Mouse (Mus musculus) testis, adult 2 months (tissue): ENCODE measurements around the gene Rngtt. TPM values are rescaled to one million over a fixed set of nuclear protein-coding genes. Genes with fewer than 3 reads are reported as not detected.
"Not testable (repeated sequence)": the region's sequence is repeated elsewhere in the genome, so short reads cannot be mapped to it uniquely, and the experiment has no call there.

Experiments used
- H3K27ac ChIP-seq: fragments of 200-500 bp; 2 replicates; pipeline ENCODE4 v1.5.1; 2012; ENCODE audit warnings: low read depth, low read length; ENCODE audit not compliant: control insufficient read depth, insufficient read depth
- H3K27me3 ChIP-seq: fragments of 200-500 bp; 2 replicates; pipeline ENCODE4 v1.6.1; 2012; ENCODE audit warnings: mild to moderate bottlenecking, low read length, moderate library complexity; ENCODE audit not compliant: control insufficient read depth, insufficient read depth
- H3K36me3 ChIP-seq: fragments of 200-500 bp; 2 replicates; pipeline ENCODE4 v1.6.1; 2012; ENCODE audit warnings: mild to moderate bottlenecking, low read length; ENCODE audit not compliant: control insufficient read depth, insufficient read depth
- H3K4me1 ChIP-seq: fragments of 200-500 bp; 2 replicates; pipeline ENCODE4 v1.6.1; 2012; ENCODE audit warnings: low read length; ENCODE audit not compliant: control insufficient read depth, insufficient read depth
- H3K4me3 ChIP-seq: fragments of 200-500 bp; 2 replicates; pipeline ENCODE4 v1.5.1; 2012; ENCODE audit warnings: low read depth, mild to moderate bottlenecking, low read length, moderate library complexity, mixed read lengths; ENCODE audit not compliant: control insufficient read depth
- CTCF ChIP-seq: fragments of 200-500 bp; IDR thresholded peaks from 2 replicates; pipeline ENCODE4 v1.5.1; 2012; ENCODE audit warnings: low read depth, mild to moderate bottlenecking, inconsistent platforms, low read length, moderate library complexity; ENCODE audit not compliant: control insufficient read depth, insufficient read depth, insufficient replicate concordance
- POLR2A ChIP-seq: fragments of 200-500 bp; IDR thresholded peaks from 2 replicates; pipeline ENCODE4 v1.6.1; 2012; ENCODE audit warnings: low read depth, mild to moderate bottlenecking, inconsistent platforms, low read length, moderate library complexity; ENCODE audit not compliant: control insufficient read depth
- polyA plus RNA-seq: library from polyadenylated mRNA; depleted of rRNA; stranded (reverse); fragments of >200 nt; gene quantifications from 2 replicates; pipeline ENCODE4 v1.2.3, GENCODE M21; 2012

Gene Rngtt
- polyA plus RNA-seq, 1 experiment = 2.0 TPM

DNA sequence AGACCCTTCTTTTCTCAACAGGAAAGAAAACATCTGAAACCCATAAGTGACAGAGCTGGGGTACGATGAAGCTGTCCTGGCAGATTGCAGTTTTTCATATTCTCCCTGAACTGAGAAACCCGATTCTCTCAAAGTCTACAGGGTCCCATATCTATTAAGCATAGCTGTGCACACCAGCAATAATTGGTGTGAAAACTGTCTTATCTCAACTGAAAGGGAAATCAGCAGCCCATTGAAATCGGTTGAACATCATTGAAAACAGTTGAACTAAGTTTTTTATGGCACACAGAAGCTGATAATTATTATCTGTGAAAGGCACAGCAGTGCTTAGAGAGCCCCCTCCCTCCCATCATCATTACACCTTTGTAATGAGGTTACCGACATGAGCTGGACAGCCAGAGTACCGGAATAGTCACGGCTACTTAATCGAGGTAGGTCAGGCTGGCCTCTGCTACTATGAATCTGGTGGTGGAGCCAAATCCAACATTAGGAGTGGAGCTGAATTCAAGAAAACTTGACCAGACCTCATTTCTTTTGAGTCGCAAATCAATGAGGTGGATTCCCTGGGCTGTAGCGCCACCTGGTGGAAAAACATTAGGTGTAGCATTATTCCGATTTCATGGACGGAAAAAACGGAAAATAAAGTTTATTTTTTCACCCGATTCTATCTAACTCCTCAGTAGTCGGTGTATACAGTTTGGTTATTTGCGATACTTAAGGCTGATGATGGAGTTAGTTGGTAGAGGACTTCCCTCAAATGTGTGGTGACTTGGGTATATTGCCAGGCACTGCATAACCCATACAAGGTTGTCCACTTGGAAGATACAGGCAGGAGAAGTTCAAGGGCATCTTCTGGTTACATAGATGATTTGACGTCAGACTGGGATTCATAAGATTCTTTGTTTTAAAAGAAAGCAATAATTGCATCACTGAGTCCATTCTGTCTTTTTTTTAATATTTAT lies 17.4 kb upstream of the Rngtt start:
- no peak; the same call in 1 of the 2 replicates for TF ChIP-seq CTCF
- TF ChIP-seq POLR2A = no peak
- H3K27me3 ChIP-seq = no peaks in the 10 kb centered on the region

DNA sequence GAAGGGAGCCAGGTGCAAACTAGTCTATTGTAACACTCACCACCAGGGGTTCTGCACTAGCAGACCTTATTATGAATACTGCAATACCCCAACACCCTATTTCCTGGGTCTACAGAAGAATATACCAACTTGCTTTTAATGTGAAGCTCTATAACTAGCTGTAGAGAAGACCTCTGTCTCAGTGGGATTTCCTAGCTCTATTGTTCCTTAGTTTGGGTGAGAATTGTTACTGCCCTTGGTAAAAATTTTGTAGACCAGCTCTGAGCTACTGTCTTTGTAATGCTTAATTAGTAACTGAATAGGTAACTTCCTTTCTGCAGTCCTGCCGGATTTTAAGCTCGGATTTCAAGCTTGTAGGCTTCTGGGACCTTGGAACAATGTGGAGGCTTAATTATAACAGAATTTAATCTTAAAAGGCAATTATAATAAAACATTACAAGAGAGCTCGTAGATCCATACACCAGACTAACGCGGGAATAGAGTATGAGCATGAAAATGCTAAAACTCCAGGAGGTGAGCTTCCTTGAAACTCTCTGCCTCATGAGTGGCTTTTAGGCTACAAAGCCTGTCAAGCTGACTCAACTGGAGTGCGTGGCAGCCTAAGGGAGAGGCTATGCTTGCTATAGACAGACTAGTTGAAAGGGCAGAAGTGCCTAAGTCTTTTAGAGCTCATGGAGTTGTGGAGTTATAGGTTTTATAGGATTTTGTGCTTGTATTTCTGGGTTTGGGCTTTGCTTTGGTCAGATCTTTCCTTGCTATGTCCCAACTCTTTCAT lies 9.0 kb upstream of the Rngtt start:
- H3K27ac ChIP-seq, H3K4me3 ChIP-seq: not testable (repeated sequence)

More for the DNA sequence above, 17.4 kb upstream of the Rngtt start:
- Histone ChIP-seq H3K4me1 (no peaks in the 10 kb centered on the region), H3K36me3 (no peaks in the 10 kb centered on the region), H3K27ac (no peak overlapping the region), H3K4me3 (no peak overlapping the region)

DNA sequence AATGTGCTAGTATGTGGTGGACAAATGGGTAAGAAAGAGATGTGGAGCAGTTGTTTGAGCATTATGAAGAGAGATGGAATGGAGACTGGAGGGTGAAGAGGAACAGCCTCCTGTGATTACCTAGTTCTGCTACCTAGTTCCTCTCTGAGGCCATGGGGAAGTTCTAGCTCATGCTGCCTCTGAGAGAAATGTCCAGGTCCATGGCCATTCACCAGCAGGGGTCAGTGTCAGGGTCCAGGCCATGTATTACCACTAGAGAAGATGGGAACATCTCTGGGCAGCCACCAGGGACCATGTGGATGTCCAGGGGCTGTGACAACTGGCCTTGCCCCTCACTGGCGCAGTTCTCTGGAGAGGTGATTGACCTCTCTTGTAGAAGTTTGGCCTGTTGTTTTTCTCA lies 7.1 kb upstream of the Rngtt start:
- no peaks in the 10 kb centered on the region for H3K36me3 ChIP-seq
- TF ChIP-seq CTCF = no peak
- no peak for TF ChIP-seq POLR2A
- no peaks in the 10 kb centered on the region for H3K27me3 ChIP-seq
- H3K27ac ChIP-seq = no peak overlapping the region
- H3K4me1 ChIP-seq = peaks cover 5% of the 10 kb centered on the region
- H3K4me3 ChIP-seq = no peak overlapping the region

More for the DNA sequence above, 9.0 kb upstream of the Rngtt start:
- H3K27me3 ChIP-seq, H3K36me3 ChIP-seq, H3K4me1 ChIP-seq: not testable (repeated sequence)

DNA sequence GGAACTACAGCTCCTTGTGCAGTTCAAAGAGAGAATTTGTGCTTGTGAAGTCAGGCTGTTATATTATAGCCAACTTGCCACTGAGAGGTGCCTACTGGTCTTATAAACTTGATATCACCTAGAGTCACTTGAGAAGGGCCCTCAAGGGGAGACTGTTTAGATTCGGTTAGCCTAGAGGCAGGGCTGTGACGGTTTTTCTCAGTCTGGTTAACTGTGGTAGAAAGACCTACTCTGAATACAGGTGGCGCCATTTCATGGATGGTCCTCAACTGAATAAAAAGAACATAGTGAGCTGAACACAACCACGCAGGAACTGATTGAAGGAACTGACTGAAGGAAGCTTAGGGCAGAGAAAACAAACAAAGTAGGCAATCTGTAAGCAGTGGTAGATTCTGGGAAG lies 3.0 kb upstream of the Rngtt start:
- H3K36me3 ChIP-seq = no peaks in the 10 kb centered on the region
- peak overlapping the region; percentile 91 for H3K27ac ChIP-seq
- TF ChIP-seq CTCF (no peak), POLR2A (no peak)
- H3K27me3 ChIP-seq = no peaks in the 10 kb centered on the region
- H3K4me3 ChIP-seq = peak overlapping the region; percentile 83
- H3K4me1 ChIP-seq = peaks cover 12% of the 10 kb centered on the region

DNA sequence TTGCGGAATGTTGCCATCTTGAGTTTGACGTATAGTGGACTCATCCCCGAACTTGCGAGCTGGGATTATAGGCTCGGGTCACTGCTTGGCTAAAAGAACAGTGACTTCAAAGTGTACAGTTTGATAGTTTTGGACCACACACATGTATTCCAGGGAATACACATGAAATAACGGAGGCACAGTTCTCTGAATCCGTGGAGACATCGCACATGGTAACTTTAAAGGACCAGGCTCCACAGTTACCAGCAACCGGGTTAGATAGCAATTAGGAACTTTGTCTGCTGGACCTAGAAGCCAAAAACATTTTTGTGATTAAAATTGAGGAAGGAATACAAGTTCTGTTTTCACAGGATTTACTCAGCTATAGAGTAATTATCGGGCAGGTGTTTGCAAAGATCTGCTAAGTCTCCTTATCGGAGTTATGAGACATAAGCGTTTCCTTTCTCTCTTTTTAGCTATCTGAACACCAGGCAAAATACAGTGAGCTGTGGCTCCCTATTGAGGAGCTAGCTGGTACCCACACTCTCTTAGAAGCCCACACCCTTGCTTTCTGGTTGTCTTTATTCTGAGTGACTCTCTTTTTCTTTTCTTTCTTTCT lies 828 bp downstream of the Rngtt start:
- Histone ChIP-seq H3K4me3 (peak overlapping the region; percentile 97), H3K4me1 (peaks cover 12% of the 10 kb centered on the region), H3K27me3 (no peaks in the 10 kb centered on the region), H3K36me3 (no peaks in the 10 kb centered on the region), H3K27ac (peak overlapping the region; percentile 89)
- TF ChIP-seq CTCF (no peak), POLR2A (no peak)

DNA sequence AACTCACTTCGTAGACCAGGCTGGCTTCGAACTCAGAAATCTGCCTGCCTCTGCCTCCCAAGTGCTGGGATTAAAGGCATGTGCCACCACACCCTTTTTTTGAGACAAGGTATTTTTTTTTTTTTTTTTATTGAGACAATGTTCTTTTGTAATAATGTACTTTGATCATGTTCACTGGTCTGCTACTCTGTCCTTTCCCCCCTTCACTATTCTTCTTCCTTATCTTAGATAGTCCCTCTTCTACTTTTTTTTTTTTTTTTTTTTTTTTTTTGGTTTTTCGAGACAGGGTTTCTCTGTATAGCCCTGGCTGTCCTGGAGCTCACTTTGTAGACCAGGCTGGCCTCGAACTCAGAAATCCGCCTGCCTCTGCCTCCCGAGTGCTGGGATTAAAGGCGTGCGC lies 4.0 kb downstream of the Rngtt start:
- not testable (repeated sequence) for H3K4me3 ChIP-seq, H3K27ac ChIP-seq, H3K36me3 ChIP-seq

DNA sequence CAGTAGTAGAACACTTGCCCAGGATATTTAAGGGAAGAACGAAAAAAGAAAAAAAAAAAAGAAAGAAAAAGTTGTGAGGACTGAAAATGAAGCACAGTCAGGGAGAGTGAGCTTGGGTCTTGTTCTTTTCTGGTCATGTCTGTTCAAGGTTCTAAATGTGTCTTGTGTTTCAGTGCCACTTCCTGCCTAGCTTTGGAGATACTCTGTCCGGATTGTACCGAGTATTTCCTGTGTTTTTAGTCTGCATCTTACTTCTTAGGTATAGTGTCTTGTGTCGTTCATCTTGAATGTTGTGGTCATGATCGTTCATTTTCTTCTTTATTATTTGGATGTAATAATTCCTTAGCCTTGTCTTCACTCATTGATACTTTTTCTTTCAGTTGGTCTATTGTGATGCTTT lies 5.7 kb downstream of the Rngtt start:
- Histone ChIP-seq H3K4me3 (no peak overlapping the region), H3K4me1 (no peaks in the 10 kb centered on the region; the same call in 1 of the 2 replicates), H3K27me3 (no peaks in the 10 kb centered on the region), H3K27ac (no peak overlapping the region), H3K36me3 (no peaks in the 10 kb centered on the region)
- TF ChIP-seq CTCF = no peak
- TF ChIP-seq POLR2A = no peak

More for the DNA sequence above, 4.0 kb downstream of the Rngtt start:
- not testable (repeated sequence) for H3K27me3 ChIP-seq, H3K4me1 ChIP-seq
